Mouse (Mus musculus) cortical plate, adult 2 months (tissue): ENCODE results near the gene Gm11627.

Experiments used
- CTCF ChIP-seq: fragments of 200-500 bp; IDR thresholded peaks from 2 replicates; pipeline ENCODE4 v1.5.1; 2011; ENCODE audit warnings: mild to moderate bottlenecking, control low read depth, low read length; ENCODE audit not compliant: insufficient read depth; ENCODE audit errors: extremely low read depth
- POLR2A ChIP-seq: fragments of 200-500 bp; IDR thresholded peaks from 2 replicates; pipeline ENCODE4 v1.6.1; 2011; ENCODE audit warnings: mild to moderate bottlenecking, low read length, control low read depth; ENCODE audit not compliant: insufficient read depth; ENCODE audit errors: extremely low read depth

GRCm38 (mm10) chr11:102555400-102556030 lies 23.7 kb downstream of the Gm11627 start:
- TF ChIP-seq POLR2A = no peak
- no peak for TF ChIP-seq CTCF
